Mouse (Mus musculus): ENCODE measurements around the gene N4bp1.

The N4bp1 gene

DNA sequence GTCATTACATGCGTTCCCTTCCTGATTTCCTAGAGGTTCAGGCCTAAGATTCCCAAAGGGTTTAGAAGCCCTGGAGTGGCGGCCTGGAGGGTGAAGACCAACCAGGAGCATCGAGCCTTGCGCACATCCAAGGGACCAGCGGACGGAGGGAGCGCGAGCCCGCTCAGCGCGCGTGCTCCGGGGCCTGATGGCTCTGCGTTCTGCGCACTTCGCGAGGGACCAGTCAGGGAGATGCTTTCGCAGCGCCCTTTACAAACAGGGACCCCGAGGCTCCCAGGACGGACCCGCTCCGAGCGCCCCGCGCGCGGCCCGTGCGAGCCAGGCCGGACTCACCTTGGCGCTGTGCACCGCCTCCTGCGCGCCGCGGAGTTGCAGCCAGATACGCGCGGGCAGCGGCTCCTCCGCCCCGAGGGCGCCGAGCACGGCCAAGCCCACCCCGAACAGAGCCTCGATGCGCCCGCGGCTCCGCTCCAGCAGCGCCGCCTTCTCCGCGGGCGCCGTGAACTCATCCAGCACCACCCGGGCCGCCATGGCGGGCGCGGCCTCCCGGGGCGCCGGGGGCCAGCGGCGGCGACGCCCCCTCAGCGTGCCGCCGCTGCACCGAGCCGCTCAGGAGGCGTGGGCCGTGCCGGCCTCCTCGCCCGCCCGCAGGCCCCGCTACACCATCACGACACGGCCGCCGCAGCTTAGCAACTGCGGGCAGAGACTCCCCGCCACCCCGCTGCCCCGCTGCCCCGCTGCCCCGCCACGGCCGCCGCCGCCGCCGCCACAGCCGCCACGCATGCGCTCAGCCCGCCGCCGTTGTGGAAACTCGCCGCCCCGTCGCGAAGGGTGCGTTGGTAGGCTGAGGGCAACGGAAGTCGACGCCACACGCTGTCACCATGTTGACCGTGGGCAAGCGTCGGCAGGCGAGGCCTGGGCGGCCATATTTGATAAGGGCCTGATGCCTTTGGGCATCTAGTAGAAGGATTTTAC is at the start of gene N4bp1:
Gene N4bp1, minus strand, starts transcription at position 770 of the 975 bp plus-strand sequence.
- DNase-seq (ENCODE audit: low spot score) = peak; percentile 88

DNA sequence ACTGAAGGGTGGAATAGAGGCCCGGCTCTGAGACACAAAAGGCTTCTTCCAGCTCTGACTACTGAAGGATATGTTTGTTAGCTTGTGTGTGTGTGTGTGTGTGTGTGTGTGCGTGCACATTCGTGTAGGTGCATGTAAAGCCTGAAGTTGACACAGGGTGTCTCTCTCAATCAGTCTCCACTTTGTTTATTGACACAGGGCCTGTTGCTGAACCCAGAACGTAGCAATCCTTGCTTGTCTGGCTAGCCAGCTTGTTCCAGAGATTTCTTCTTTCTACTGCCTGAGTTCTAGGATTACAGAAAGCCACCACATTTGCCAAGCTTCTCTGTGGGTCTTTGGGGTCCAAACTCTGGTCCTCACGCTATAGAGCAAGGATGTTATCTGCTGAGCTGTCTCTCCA is 49.8 kb upstream of the N4bp1 start:
- no peak for DNase-seq (ENCODE audit: low spot score)

DNA sequence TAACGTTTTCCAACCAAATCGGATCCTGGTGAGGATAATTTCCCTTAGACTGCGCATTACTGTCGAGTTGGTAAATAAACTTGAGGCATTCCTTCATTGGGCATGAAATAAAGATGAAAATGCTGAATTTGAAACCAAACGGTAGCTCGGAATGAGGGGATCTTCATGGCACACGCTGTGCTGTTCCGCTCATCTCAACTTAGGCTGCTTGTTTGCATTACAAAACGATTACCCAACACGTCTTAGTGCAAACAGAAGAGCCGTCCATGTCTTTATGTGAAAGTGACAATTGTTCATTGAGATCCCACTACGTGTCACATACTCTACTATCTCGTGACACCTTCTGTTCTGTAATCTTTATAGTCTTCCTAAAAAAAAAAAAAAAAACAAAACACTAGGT is 49.3 kb upstream of the N4bp1 start:
- no peak for DNase-seq (ENCODE audit: low spot score)

DNA sequence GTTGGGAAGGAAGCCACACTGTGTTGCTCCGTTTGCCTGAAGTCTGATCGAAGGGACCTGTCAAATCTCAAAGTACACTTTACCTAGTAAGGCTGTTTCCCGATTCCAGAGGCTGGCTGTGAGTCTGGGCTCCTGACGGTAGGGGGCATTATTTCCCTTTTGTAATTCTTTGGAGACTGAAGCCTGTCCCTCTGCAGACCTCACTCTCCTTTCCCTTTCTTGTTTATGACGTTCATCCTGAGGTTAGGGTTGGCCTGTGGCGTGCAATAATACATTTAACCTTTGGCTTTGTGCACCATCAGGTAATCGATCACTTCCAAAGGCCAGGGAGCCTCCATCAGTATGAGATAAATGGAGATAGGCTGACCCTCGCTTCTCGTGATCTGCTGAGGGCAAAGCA is 48.8 kb upstream of the N4bp1 start:
- no peak for DNase-seq (ENCODE audit: low spot score)

DNA sequence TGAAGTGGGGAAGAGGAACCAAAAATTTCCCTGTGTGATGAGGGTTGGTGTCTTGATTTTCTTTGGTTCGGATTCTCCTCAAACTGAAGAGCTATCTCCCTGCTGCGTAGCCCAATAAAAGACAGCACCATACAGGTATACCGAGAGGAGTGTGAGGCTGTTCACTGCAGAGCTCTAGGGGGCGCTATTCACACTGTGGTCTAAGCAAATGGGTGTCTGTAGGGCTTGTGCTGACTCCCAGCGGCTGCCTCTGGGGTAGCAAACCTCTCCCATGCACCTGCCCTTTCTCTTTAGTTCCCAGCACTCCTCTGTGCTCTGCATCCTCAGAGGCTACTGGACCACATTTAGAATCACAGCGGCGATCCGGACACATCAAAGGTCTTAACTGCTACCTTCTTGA is 41.2 kb upstream of the N4bp1 start:
- no peak for DNase-seq (ENCODE audit: low spot score)

DNA sequence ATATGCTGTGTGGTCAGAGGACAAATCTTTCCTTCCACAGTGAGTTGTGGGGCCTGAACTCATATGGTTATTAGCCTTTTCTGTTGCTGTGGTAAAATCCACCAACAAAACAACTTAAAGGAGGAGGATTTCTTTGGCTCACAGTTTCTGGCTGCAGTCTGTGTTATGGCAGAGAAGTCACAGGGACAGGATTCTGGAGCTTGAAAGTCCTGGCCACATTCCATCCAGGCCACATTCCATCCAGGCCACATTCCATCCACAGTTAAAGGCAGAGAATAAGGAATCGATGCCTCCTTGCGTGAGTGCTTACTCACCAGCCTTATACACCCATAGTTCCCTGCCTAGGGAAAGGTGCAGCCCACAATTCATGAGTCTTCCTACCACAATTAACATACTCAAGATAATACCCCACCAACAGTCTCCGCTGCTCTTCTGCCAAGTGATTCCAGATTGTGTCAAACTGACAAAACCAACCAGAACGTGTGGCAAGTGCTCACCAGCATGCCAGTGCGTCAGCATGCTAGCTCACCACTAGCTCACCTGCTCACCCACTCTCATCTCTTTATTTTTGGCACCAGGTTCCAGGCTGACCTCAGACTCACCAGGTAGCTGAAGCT is 38.3 kb upstream of the N4bp1 start:
- DNase-seq (ENCODE audit: low spot score) = no peak

DNA sequence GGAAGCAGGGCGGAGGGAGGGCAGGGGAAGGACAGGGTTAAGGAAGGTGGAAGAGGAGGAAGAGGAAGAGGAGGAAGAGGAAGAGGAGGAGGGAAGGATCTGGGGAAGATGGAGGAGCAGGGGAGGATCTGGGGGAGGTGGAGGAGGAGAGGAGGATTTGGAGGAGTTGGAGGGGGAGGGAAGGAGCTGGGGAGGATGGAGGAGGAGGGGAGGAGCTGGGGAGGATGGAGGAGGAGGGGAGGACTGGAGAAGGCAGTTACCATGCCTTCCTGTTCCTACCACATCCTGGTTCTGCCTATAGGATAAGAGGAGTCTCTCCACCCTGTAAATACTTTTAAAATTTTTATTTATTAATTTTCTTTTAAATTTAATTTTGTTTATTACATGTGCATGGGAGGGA is 37.6 kb upstream of the N4bp1 start:
- no peak for DNase-seq (ENCODE audit: low spot score)

DNA sequence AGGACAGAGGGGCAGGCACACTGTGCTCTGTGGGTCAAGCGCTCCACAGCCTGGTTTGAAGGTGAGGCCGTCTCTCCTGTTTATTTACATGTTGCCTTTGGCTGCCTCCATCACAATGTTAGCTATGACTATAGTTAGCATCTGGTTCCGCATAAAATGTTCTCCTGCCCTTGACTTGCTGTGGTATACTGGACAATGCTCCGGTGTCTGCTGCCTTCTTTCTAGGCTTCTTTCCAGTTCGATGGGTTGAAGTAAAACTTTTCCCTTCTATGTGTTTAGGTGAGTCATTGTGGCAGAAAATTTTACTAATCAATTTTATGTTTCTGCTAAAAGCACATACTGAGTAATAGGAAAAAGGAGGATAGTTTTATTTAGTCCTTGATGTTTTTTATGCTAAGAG is 37.1 kb upstream of the N4bp1 start:
- no peak for DNase-seq (ENCODE audit: low spot score)

DNA sequence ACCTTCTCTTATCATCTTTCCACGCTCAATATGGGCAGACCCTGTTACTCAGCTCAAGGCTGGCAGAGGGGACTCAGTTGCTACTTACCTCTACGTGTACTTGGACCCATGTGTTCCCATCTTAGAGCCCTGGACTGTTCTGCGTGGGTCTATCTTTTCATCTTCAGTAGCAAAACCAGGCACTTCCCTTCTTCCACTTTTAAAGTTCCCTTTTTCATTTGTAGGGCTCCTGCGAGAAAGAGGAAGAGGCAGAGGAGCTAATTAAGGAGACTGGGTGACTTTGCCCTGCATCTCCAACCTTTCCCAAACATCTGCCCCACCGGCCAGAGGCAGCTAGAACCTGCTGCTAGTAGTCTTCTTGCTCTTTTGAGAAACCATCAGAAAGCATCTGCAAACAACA is 35.9 kb upstream of the N4bp1 start:
- DNase-seq (ENCODE audit: low spot score) = no peak

DNA sequence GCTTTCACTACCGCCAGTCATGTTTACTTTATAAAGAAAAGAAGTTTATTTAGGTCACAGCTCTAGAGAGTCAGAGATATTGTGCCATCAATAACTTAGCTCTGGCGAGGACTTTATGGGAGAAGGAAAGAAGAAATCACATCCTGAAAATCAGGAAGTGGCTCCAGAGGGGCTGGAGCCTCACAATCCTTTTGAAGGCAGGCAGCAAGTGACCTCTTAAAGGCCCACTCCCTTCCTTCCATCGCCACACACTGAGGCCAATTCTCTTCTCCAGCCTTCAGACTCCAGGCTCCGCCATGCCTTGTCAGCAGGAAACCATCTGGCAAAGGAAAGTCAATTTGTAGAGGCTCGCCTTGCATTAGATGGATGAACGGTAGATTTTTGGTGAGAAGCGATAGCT is 35.4 kb upstream of the N4bp1 start:
- DNase-seq (ENCODE audit: low spot score) = no peak

DNA sequence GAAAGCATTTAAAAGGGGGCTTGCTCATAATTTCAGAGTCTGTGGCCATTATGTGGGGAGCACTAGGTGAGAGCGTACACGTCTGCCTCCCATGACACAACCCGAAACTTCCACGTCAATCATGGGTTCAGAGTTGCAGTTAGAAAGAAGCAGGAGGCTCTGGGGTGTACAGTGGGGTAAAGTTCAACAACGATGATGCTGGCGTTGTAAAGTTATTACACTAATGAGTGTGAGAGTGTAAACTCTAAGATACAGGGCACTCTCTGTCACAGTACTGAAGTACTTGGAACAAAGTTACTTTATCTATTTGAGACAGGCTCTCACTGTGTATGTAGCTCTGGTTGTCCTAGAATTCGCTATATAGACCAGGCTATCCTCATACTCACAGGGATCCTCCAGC is 35.0 kb upstream of the N4bp1 start:
- DNase-seq (ENCODE audit: low spot score) = no peak

DNA sequence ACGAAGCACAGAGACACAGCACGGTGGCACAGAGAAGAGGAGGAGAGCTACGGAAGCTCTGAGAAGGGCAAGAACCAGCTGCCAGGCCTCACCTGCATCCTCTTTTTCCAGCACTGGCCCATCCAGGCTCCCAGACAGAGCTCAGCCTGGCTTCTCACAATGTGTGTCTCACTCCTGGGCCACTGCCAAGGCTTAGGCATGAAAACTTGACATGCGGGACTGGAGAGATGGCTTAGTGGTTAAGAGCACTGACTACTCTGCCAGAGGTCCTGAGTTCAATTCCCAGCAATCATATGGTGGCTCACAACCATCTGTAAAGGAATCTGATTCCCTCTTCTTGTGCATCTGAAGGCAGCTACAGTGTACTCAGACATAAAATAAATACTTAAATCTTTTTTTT is 34.2 kb upstream of the N4bp1 start:
- DNase-seq (ENCODE audit: low spot score) = no peak

DNA sequence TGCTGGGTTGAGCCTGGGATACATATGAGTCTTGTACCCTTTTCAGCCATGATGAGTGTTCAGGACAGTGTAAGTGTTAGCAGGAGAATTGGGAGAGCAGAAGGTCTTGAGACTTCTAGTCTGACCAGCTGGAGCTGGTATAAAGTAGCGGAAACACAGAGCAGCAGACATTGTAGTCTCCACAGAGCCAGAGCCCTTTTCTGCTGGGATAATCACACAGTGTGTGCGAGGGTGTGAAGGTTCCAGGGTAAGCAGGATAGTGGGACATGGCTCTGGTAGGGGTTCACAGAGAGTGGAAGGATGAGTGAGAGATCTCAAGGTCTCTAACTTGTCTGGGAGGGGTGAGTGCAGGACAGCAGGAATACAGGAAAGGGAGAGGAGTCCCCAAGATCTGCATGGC is 33.0 kb upstream of the N4bp1 start:
- no peak for DNase-seq (ENCODE audit: low spot score)

DNA sequence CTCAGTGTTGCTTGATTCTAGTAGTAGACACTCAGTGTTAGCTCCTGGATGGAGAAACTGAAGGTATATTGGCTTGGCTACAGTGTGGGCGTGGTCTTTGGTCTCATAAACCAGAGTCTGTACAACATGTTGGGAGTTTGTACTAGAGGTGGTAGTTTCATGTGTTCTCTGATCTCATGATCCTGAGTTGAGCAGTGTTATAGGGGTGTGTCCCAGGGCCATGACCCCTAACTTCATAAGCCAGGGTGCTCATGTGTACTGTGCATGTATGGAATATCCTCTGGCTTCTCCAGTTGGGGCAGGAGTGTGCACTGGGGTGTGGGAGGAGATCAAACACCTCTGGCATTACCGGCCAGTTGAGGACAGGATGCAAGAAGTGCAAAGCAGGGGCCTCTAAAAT is 32.6 kb upstream of the N4bp1 start:
- DNase-seq (ENCODE audit: low spot score) = no peak

DNA sequence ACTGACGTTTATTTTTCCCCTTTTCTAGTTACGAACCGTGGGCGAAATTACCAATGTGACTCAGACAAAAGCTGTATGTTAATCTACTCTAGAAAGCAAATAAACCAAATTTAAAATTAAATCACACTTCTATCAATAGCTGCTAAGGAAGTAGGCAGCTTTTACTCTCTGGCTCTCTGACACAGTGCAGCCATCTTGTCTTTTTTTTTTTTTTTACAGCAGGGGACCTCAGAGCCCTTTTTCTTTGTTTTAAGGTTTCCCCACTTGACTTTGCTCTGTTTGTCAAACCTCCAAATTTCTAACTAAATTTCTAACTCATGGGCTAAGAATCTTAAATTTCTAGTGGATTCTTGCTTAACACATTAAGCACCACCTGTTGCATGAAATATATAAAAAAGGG is 31.3 kb upstream of the N4bp1 start:
- DNase-seq (ENCODE audit: low spot score) = no peak

DNA sequence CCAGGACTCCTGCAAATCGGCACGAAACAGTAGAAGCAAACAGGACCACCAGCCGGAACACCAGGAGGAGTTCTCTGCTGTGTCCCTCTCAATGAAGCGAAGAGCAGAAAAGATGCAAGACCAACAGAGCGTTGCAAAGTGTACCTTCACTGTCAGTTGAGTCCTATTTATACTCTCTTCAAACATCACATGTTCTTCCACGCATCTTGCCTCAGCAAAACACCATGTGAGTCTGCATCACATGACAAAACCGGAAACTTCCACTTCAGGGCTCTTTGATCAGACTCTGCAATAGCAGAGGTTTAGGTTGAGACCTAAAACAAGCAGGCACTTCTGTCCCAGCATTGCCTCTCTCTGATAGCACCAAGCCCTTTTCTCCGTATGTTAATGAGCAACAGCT is 26.1 kb upstream of the N4bp1 start:
- DNase-seq (ENCODE audit: low spot score) = peak; percentile 17

DNA sequence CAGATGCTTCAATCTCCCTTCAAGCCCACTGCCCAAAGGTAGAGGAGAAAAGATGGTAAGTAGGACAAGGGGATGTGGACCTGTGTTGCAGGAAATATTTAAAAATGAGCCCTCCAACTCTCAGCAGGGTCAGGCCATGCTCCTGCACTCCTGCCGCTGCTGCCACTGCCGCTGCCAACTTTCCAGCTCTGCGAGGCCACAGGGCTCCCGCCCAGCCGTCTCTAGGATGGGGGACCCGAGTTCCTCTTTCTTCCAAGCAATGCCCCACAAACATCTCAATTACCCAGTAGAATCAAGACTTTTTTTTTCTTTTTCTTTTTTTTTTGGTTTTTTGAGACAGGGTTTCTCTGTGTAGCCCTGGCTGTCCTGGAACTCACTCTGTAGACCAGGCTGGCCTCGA is 25.2 kb upstream of the N4bp1 start:
- no peak for DNase-seq (ENCODE audit: low spot score)

DNA sequence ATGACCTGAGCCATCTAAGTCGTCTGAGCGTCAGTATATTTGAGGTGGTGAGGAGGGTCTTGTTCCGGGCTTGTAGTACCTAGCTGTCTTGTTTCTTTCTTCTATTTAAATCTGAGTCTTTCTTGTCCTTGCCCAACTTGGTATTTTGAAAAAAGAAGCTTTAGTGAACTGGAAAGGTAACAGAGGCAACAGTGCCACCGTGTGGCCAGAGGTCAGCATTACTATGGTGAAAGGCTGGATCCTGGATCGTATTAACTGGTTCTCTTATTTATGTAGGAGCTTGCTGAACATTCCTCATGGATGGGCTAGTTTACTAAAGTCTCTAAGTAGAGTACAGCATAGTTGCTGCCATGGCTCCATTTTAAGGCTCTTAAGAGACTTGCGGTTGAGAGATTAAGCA is 23.5 kb upstream of the N4bp1 start:
- peak; percentile 54 for DNase-seq (ENCODE audit: low spot score)

DNA sequence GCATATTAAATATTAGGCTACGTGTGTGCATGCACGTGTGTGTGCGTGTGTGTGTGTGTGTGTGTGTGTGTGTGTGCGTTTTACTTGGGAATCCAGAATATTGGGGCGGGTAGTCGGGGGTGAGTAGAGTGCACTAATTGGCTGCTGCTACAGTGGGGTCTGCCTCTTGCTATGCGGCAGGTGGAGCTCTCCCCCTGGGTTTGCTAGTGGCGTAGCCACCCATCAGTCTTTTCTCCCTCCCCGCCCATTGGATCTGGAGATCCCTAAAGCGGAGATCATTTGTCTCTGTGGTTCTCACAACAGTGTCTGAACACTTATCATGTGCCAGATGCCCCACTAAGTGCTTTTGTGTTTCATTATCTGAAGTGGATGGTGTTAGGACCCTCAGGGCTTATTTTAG is 19.9 kb upstream of the N4bp1 start:
- DNase-seq (ENCODE audit: low spot score) = no peak

DNA sequence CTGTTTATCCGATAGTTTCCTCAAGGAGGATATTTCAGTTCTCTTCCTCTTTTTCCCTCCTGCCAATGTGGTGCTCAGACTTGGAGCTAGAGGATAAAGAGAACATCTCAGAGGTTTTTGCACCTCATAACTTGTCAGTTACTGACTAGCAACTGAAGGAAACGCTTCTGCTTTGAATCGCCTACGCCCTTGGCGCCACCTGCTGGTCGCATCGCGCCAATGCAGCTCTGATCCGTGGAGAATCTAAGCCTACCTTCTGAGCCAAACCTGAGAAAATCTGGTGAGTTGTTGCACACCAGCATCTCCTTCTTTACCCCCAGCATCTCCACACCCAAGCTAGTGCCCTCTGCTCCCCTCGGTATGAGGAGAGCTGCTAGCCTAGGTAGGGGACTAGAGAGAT is 18.0 kb upstream of the N4bp1 start:
- peak; percentile 73 for DNase-seq (ENCODE audit: low spot score)

DNA sequence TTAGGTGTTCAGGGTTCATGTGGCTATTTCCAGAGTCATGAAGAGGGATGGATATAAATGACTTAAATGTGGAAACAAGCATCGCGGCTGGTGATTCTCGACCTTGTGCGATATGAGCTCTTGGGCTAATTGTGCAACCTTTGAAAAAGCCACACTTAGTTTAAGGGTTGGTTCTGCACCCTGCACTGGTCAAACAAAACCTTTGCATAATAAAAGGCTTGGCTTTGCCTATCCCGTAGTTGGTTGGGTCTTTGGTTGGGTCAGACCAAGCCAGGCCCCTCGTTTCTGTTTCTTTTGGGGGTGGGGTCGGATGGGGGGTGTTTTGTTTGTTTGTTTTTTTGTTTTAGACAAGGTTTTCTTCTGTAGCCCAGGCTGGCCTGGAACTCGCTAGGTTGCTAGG is 17.6 kb upstream of the N4bp1 start:
- no peak for DNase-seq (ENCODE audit: low spot score)

DNA sequence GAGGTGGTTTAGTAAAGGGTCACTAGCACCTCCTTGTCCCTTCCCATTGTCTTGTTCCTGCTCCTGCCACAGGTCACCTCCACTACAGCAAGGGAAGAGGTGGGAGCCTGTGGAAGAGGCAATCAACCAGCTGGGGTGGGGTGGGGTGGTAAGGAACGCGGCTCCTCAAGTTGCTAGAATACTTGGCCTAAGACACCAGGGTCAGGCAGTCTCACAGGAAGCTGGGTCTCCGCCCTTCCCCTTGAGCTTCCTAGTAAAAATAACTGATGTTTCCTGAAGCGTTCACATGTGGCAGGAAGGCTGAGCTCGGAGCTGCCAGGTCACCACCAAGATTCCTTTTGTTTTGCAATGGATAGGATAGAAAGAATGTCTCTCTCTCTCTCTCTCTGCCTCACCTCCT is 16.9 kb upstream of the N4bp1 start:
- no peak for DNase-seq (ENCODE audit: low spot score)

DNA sequence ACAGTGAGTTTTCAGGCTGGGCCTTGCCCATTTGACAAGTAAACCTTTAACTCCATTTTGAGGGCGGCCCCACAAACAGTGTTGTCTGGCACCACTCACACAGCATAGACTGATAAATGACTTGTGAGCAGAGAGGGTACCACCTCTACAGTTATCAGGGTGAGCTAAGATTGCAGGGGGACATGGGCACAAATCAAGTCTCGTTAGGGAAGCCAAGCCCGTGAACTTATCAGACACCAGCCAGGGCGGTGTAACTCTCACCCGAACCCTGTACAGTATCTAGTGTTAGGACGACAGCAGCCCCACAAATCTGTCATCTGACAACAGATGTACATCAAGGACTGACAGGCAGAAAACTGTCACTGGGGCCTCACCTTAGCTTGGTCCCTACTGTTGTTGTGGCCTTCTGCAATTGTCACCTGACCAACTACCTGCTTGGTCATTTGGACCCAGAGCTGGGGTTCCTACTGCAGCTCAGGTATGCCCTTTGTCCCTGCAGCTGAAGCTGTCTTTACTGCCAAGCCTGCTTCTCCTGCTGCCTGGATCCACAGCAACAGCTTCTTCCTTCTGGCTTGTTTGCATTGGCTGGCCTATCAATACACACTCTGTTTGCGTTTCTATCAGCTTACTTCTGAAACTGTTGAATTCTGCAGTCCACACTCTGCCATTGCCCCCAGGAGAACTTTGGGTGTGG is 12.8 kb upstream of the N4bp1 start:
- no peak for DNase-seq (ENCODE audit: low spot score)
